Mouse (Mus musculus): ENCODE results near the gene Gstm7. TPM values are rescaled to one million over a fixed set of nuclear protein-coding genes. Genes with fewer than 3 reads are reported as not detected.
"Not testable (repeated sequence)": the region's sequence is repeated elsewhere in the genome, so short reads cannot be mapped to it uniquely, and the experiment has no call there.

Gstm7 gene
- polyA plus RNA-seq, 1 experiment from 2014 or later = 65.5 TPM

DNA sequence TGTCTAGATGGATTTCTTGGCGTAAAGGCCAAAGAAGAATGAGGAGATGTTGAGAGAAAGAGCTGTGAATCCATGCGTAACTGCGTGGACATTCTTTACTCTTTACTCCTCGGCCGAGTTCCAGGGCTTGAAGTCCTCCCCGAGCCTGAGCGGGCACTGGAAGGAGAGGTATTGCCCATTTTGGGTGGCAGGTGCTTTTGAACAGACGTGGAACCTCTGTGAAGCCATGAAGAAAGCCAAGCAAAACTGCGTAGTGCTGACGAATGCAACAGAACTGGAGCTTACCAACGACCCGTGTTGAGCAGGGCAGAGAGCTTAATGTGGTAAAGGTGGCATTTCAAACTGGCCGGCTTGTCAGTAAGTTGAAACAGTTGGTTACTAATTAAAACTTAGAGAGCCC lies 32.9 kb downstream of the Gstm7 start:
- H3K27me3 ChIP-seq (replicated peaks; ENCODE audit: control insufficient read depth, insufficient read depth, low read length) = no peaks in the 10 kb centered on the region
- H3K36me3 ChIP-seq (ENCODE audit: control insufficient read depth, insufficient read depth) = peaks cover 5% of the 10 kb centered on the region; the same call in 1 of the 2 replicates
- no peak overlapping the region for H3K27ac ChIP-seq (ENCODE audit: low read length)
- ATAC-seq = no peak
- no peaks in the 10 kb centered on the region for H3K9me3 ChIP-seq (ENCODE audit: control insufficient read depth, low read length)
- no peak overlapping the region for H3K9ac ChIP-seq (replicated peaks; ENCODE audit: low read depth, low read length)
- WGBS = 93% methylated on average over 13 of the region's 13 CpGs
- no peak overlapping the region for H3K4me2 ChIP-seq (ENCODE audit: low read length)
- H3K4me3 ChIP-seq (replicated peaks; ENCODE audit: low read length) = no peak overlapping the region
- H3K4me1 ChIP-seq (replicated peaks; ENCODE audit: control insufficient read depth, insufficient read depth, low read length) = peaks cover 8% of the 10 kb centered on the region

GRCm38 (mm10) chr3:107895720-107896569 lies 35.7 kb downstream of the Gstm7 start, which contains the start of gene Gstm5:
TSS of gene Gstm5 (plus strand) at chr3:107895821.
- peak within 1 kb of the TSS; percentile 72 for H3K4me3 ChIP-seq (replicated peaks; ENCODE audit: low read length)
- 5% methylated on average over 40 of the region's 40 CpGs for WGBS
- peak within 1 kb of the TSS; percentile 50; the same call in 1 of the 2 replicates for H3K27ac ChIP-seq (ENCODE audit: low read length)
- no peaks in the 10 kb centered on the region for H3K27me3 ChIP-seq (replicated peaks; ENCODE audit: control insufficient read depth, insufficient read depth, low read length)
- H3K36me3 ChIP-seq (ENCODE audit: control insufficient read depth, insufficient read depth) = peaks cover 5% of the 10 kb centered on the region; the same call in 1 of the 2 replicates
- H3K4me2 ChIP-seq (ENCODE audit: low read length) = peak within 1 kb of the TSS; percentile 84
- H3K9me3 ChIP-seq (ENCODE audit: control insufficient read depth, low read length) = no peaks in the 10 kb centered on the region
- peaks cover 8% of the 10 kb centered on the region for H3K4me1 ChIP-seq (replicated peaks; ENCODE audit: control insufficient read depth, insufficient read depth, low read length)
- peak; percentile 97 for ATAC-seq
- H3K9ac ChIP-seq (replicated peaks; ENCODE audit: low read depth, low read length) = peak within 1 kb of the TSS; percentile 85

DNA sequence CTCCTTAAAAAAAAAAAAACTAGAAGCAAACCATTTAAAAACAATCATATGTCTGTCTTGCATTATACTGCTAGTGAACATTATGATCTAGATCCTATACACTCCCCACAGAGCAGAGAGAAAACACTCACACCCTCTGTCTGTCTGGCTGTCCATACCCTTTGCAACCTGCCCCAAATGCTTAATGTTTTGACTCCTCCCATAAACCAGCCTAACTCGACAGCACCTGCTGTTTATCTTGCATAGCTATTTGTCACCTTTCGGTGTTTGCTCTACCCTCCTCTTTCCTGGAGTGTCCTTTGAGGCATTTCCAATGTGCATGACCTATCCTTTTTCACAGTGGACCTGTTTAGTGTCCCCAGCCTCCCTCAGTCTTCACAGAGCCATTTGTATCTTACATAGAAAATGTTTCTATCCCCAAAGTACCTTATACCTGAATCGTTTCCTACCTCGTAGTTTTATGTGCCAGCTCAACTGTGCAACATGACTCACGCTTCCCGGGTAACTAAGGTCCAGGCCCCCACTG lies 36.4 kb downstream of the Gstm7 start:
- WGBS = 11% methylated on average over 6 of the region's 6 CpGs
- H3K36me3 ChIP-seq (ENCODE audit: control insufficient read depth, insufficient read depth) = peaks cover 5% of the 10 kb centered on the region; the same call in 1 of the 2 replicates
- H3K4me1 ChIP-seq (replicated peaks; ENCODE audit: control insufficient read depth, insufficient read depth, low read length) = peaks cover 8% of the 10 kb centered on the region
- H3K4me3 ChIP-seq (replicated peaks; ENCODE audit: low read length) = peak overlapping the region; percentile 72
- ATAC-seq = no peak; the same call in 1 of the 2 replicates
- H3K27me3 ChIP-seq (replicated peaks; ENCODE audit: control insufficient read depth, insufficient read depth, low read length) = no peaks in the 10 kb centered on the region
- H3K27ac ChIP-seq (ENCODE audit: low read length) = no peak overlapping the region
- H3K4me2 ChIP-seq (ENCODE audit: low read length) = peak overlapping the region; percentile 84
- peak overlapping the region; percentile 85 for H3K9ac ChIP-seq (replicated peaks; ENCODE audit: low read depth, low read length)
- no peaks in the 10 kb centered on the region for H3K9me3 ChIP-seq (ENCODE audit: control insufficient read depth, low read length)

DNA sequence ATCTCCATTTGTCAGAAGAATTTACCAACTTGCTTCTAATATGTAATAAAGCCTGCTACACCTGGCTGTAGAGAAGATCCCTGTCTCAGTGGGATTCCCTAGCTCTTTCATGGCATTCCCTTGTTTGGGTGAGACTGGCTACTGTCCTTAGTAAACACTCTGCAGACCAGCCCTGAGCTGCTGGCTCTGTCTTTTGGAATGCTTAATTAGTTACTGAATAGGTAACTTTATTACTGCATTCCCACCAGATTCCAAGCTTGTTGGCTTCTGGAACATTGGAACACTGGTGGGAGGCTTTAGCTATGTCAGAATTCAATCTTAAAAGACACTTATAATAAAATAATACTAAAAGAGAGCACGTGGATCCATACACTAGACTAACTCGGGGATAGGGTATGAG lies 42.4 kb downstream of the Gstm7 start:
- H3K4me3 ChIP-seq (replicated peaks; ENCODE audit: low read length); H3K9ac ChIP-seq (replicated peaks; ENCODE audit: low read depth, low read length); H3K27ac ChIP-seq (ENCODE audit: low read length); H3K36me3 ChIP-seq (ENCODE audit: control insufficient read depth, insufficient read depth); H3K4me1 ChIP-seq (replicated peaks; ENCODE audit: control insufficient read depth, insufficient read depth, low read length); H3K4me2 ChIP-seq (ENCODE audit: low read length); H3K27me3 ChIP-seq (replicated peaks; ENCODE audit: control insufficient read depth, insufficient read depth, low read length); H3K9me3 ChIP-seq (ENCODE audit: control insufficient read depth, low read length); ATAC-seq: not testable (repeated sequence)
- 77% methylated on average over 2 of the region's 2 CpGs for WGBS

DNA sequence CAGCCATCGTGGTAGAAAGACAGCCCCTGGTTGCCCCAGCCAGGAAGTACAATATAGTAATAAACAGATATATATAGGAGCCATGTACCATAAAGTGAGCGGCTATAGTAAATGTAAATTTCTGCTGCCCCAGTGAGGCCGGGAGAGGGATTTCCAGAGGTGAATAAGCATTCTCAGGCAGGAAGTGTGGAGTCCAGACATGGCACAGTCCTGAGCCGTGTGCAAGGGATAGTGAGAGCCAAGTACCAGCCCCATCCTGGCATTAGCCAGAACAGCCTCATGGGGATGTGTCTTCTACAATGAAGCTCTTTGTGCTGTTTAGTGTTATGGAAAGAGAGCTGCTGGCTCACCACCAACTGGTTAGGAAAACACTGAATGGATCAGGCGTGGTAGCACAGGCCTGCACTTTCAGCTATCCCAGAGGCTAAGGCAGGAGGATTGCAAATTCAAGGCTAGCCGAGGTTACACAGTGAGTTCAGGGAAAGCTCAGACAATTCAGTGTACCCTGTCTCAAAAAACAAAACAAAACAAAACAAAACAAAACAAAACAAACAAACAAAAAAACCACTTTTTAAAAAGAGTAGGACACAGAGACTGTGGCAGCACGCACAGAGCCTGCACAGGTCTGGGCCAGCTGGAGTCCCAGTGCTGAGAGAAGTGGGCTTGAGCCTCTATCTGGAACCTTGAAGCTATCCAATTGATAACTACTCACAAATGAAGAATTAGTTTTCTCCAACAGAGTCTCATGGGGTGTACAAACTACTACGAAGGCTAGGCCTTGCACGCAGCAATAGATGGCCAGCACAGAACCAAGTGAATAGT lies 43.7 kb downstream of the Gstm7 start:
- Histone ChIP-seq H3K4me3 (replicated peaks; ENCODE audit: low read length) (no peak overlapping the region), H3K27ac (ENCODE audit: low read length) (peak overlapping the region; percentile 46), H3K9me3 (ENCODE audit: control insufficient read depth, low read length) (no peaks in the 10 kb centered on the region), H3K36me3 (ENCODE audit: control insufficient read depth, insufficient read depth) (no peaks in the 10 kb centered on the region), H3K4me1 (replicated peaks; ENCODE audit: control insufficient read depth, insufficient read depth, low read length) (0 out of 2 replicates have a peak, but pooled peaks cover 5% of the 10 kb centered on the region), H3K4me2 (ENCODE audit: low read length) (no peak overlapping the region), H3K27me3 (replicated peaks; ENCODE audit: control insufficient read depth, insufficient read depth, low read length) (no peaks in the 10 kb centered on the region), H3K9ac (replicated peaks; ENCODE audit: low read depth, low read length) (no peak overlapping the region)
- WGBS = 57% methylated on average over 9 of the region's 9 CpGs
- ATAC-seq = peak; percentile 100

DNA sequence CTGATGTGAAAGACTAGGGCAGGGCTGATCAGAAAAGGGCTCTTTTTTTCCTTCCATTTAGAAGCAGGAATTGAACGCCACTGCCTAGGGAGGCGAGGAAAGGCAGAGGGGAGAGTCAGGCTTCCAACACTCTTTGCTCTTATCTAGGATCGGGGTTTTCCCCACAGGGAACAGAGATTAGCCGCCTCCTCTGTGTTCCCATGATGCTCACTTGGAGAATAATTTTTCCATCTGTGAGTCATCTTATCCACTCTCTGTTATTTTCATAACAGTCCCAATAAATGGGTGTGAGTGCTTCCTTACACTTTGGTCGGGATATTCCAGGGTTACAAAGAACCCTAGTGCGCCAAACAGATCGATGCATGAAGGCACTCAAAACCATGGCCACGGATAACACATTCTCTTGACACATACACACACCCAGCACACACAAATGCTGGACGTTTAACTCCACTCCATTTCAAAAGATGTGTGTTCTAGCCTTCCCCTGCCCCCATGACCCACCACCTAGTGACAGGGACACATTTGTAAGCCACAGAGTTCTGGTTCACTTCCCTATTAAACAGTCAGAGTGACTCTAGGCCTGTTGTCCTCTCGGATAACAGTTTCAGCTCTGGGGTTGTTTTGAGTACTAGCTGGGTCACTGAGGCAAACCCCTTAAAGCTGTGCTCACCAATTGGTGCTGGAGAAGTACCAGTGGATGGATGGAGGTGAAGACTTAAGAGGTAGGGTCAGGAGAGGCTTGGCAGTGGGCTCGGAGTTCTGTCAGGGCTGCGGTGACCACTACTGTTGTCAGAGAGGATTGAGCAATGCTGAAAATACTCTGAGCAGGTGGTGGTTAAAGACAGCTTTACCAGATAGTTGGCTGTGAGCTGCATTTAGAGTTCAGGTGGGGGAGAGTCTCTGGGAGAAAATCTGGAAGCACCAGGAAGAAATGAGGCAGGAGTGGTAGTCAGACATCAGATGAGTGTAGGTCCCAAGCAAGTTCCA lies 53.6 kb downstream of the Gstm7 start:
- Histone ChIP-seq H3K9ac (replicated peaks; ENCODE audit: low read depth, low read length) (no peak overlapping the region), H3K36me3 (ENCODE audit: control insufficient read depth, insufficient read depth) (no peaks in the 10 kb centered on the region), H3K27ac (ENCODE audit: low read length) (no peak overlapping the region), H3K9me3 (ENCODE audit: control insufficient read depth, low read length) (no peaks in the 10 kb centered on the region), H3K4me2 (ENCODE audit: low read length) (no peak overlapping the region), H3K27me3 (replicated peaks; ENCODE audit: control insufficient read depth, insufficient read depth, low read length) (no peaks in the 10 kb centered on the region), H3K4me1 (replicated peaks; ENCODE audit: control insufficient read depth, insufficient read depth, low read length) (no peaks in the 10 kb centered on the region), H3K4me3 (replicated peaks; ENCODE audit: low read length) (no peak overlapping the region)
- 83% methylated on average over 12 of the region's 12 CpGs for WGBS
- ATAC-seq = no peak

GRCm38 (mm10) chr3:107877005-107877404 lies 54.6 kb downstream of the Gstm7 start, which contains the start of gene Eps8l3:
TSS of gene Eps8l3 (plus strand) at chr3:107877229.
- H3K27me3 ChIP-seq (replicated peaks; ENCODE audit: control insufficient read depth, insufficient read depth, low read length) = no peaks in the 10 kb centered on the region
- H3K36me3 ChIP-seq (ENCODE audit: control insufficient read depth, insufficient read depth) = no peaks in the 10 kb centered on the region
- H3K9me3 ChIP-seq (ENCODE audit: control insufficient read depth, low read length) = no peaks in the 10 kb centered on the region
- no peak within 1 kb of the TSS for H3K9ac ChIP-seq (replicated peaks; ENCODE audit: low read depth, low read length)
- no peak for ATAC-seq
- no peak within 1 kb of the TSS for H3K4me3 ChIP-seq (replicated peaks; ENCODE audit: low read length)
- H3K4me1 ChIP-seq (replicated peaks; ENCODE audit: control insufficient read depth, insufficient read depth, low read length) = no peaks in the 10 kb centered on the region
- H3K4me2 ChIP-seq (ENCODE audit: low read length) = no peak within 1 kb of the TSS
- no peak within 1 kb of the TSS for H3K27ac ChIP-seq (ENCODE audit: low read length)
- 82% methylated on average over 5 of the region's 5 CpGs for WGBS
